Mouse (Mus musculus): Measurements from ENCODE around the gene G6pc2. TPM values are rescaled to one million over a fixed set of nuclear protein-coding genes. Genes with fewer than 3 reads are reported as not detected.

Gene G6pc2
- polyA plus RNA-seq, 1 experiment: not detected

DNA sequence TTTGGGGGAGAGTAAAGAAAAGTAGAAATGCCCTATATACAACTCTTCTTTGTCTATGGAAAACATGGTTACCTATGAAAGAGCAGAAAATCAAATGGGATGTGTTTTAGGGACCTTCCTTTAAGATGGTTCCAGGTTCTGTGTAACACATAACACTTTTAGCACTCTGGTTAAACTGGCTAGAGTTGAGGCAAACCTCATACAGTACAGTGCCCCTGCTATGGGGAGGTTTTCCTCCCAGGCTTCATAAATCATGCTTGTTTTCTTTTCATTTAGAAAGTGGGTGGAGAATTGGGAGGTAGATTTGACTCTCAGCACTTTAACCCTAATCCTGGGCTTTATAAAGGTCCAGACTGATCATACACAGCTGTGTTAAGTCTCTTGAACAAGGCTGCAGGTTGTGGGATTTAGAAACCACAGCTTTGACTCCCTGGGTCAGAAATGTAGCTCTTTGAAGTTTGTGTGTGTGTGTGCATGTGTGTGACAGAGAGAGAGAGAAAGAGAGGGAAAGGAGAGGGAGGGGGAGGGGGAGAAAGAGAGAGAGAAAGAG lies 53.3 kb downstream of the G6pc2 start:
- Histone ChIP-seq H3K4me3 (ENCODE audit: insufficient read depth, low read depth, low read length) (no peak overlapping the region), H3K4me1 (ENCODE audit: control insufficient read depth, insufficient read depth, low read length) (no peaks in the 10 kb centered on the region)
- TF ChIP-seq POLR2A (IDR thresholded peaks at IDR 0.05; ENCODE audit: insufficient read depth, low read depth, low read length) (no peak), CTCF (IDR thresholded peaks at IDR 0.05; ENCODE audit: insufficient read depth, low read depth, low read length) (no peak)

DNA sequence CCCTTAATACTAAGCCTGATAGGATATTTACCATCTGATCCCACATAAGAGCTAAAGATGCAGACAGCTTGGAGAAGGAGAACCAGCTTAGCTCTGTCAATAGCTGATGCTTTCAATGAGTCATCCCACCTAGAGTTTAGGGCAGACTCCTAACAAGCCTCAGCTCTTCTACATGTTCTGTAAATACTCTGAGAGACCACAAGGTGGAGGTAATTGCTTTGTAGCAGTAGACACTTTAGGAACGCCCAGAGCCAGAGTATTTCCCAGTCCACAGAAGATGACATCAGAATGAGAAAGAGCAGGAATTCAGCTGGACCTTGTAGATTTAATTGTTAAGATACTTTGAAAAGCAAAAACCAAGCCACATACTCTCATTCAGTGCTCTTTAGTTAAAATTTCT lies 65.0 kb downstream of the G6pc2 start:
- H3K4me3 ChIP-seq (ENCODE audit: insufficient read depth, low read depth, low read length): no peak overlapping the region
- 25% methylated on average over 1 of the region's 1 CpGs for WGBS
- TF ChIP-seq CTCF (IDR thresholded peaks at IDR 0.05; ENCODE audit: insufficient read depth, low read depth, low read length) (no peak), POLR2A (IDR thresholded peaks at IDR 0.05; ENCODE audit: insufficient read depth, low read depth, low read length) (no peak)
- no peak overlapping the region for H3K27ac ChIP-seq (ENCODE audit: insufficient read depth, low read depth, low read length)
- no peaks in the 10 kb centered on the region for H3K4me1 ChIP-seq (ENCODE audit: control insufficient read depth, insufficient read depth, low read length)

More for the DNA sequence above, 53.3 kb downstream of the G6pc2 start:
- no peak overlapping the region for H3K27ac ChIP-seq (ENCODE audit: insufficient read depth, low read depth, low read length)

Other genes starting within 250 kb of the G6pc2 start
- not detected in 2 replicates for gene Nostrin, start 75.3 kb upstream of the G6pc2 start, polyA plus RNA-seq (2012; ENCODE audit: insufficient read depth, insufficient read length, low replicate concordance, missing spikeins)
- gene Spc25, start 4.9 kb upstream of the G6pc2 start, polyA plus RNA-seq (2012; ENCODE audit: insufficient read depth, insufficient read length, low replicate concordance, missing spikeins): not detected in 2 replicates
- gene Abcb11, start 131.5 kb downstream of the G6pc2 start, polyA plus RNA-seq (2012; ENCODE audit: insufficient read depth, insufficient read length, low replicate concordance, missing spikeins): not detected in 2 replicates
- gene Dhrs9, start 169.4 kb downstream of the G6pc2 start, polyA plus RNA-seq (2012; ENCODE audit: insufficient read depth, insufficient read length, low replicate concordance, missing spikeins): not detected in 2 replicates

Measured in olfactory bulb, adult 2 months (tissue).